10 mouse cellular contexts compared by ENCODE assay signal in genomic region chr4:65242434-65242931, GRCm38 (mm10).
DNase-seq lines count a peak whose midpoint lies in the region; ATAC-seq lines count a peak whose summit lies in the region.
"Had no signal": no experiment of that assay in that cellular context is flagged by ENCODE, and none has a peak within 500 bp of the region (broad histone marks: within the 10 kb centered on the region; RNA-seq: fewer than 3 reads in every experiment).

No protein-coding gene starts in this region.

- peaks cover 77% of the 10 kb centered on the region for H3K4me1 ChIP-seq in forebrain, embryonic 10.5 days
- peaks cover 2% of the 10 kb centered on the region; the same call in 1 of the 2 replicates for H3K4me1 ChIP-seq in forebrain, embryonic 14.5 days (ENCODE audit: control insufficient read depth, insufficient read depth, low read length)
- H3K4me1 ChIP-seq in neural tube, embryonic 15.5 days = no peaks in the 10 kb centered on the region
- peaks cover 13 to 20% of the 10 kb centered on the region in 2 experiments for H3K4me1 ChIP-seq in heart, embryonic 14.5 days (ENCODE audit: control insufficient read depth in 2 of 2, insufficient read depth in 2 of 2, low read length in 2 of 2)
- peaks cover 33% of the 10 kb centered on the region for H3K4me1 ChIP-seq in forebrain, embryonic 12.5 days
- H3K4me1 ChIP-seq: intestine, embryonic 15.5 days had no signal

- no peak overlapping the region for H3K4me3 ChIP-seq in forebrain, embryonic 10.5 days
- no peak overlapping the region for H3K4me3 ChIP-seq in forebrain, embryonic 14.5 days (ENCODE audit: low read depth, low read length)
- no peak overlapping the region for H3K4me3 ChIP-seq in neural tube, embryonic 15.5 days (replicated peaks)
- H3K4me3 ChIP-seq in heart, embryonic 14.5 days (ENCODE audit: control insufficient read depth in 1 of 2, insufficient read depth in 1 of 2, low read depth in 1 of 2, low read length in 2 of 2) = no peak overlapping the region
- no peak overlapping the region for H3K4me3 ChIP-seq in forebrain, embryonic 12.5 days (replicated peaks)
- H3K4me3 ChIP-seq: intestine, embryonic 15.5 days; neural tube, embryonic 12.5 days had no signal

- DNase-seq in forebrain, embryonic 10.5 days (ENCODE audit: extremely low spot score, low spot score) = no peak
- no peak for DNase-seq in forebrain, embryonic 14.5 days (ENCODE audit: low spot score)
- DNase-seq in neural tube, embryonic 10.5 days (ENCODE audit: extremely low spot score, low spot score) = peak; percentile 25
- no peak for DNase-seq in urinary bladder, postnatal 10 days (ENCODE audit: low spot score)
- no peak for DNase-seq in frontal cortex, postnatal 36 days (ENCODE audit: low spot score in 2 of 2)

- no peaks in the 10 kb centered on the region for H3K9me3 ChIP-seq in forebrain, embryonic 10.5 days
- H3K9me3 ChIP-seq in forebrain, embryonic 14.5 days (replicated peaks; ENCODE audit: control insufficient read depth, low read length) = no peaks in the 10 kb centered on the region
- no peaks in the 10 kb centered on the region for H3K9me3 ChIP-seq in neural tube, embryonic 15.5 days (replicated peaks)
- no peaks in the 10 kb centered on the region for H3K9me3 ChIP-seq in heart, embryonic 14.5 days (ENCODE audit: control insufficient read depth, low read length)
- H3K9me3 ChIP-seq in forebrain, embryonic 12.5 days = no peaks in the 10 kb centered on the region
- H3K9me3 ChIP-seq: intestine, embryonic 15.5 days; neural tube, embryonic 12.5 days had no signal

- peak overlapping the region; percentile 60; the same call in 1 of the 2 replicates for H3K27ac ChIP-seq in forebrain, embryonic 10.5 days
- no peak overlapping the region for H3K27ac ChIP-seq in forebrain, embryonic 14.5 days (ENCODE audit: low read depth, low read length)
- H3K27ac ChIP-seq in neural tube, embryonic 15.5 days (replicated peaks) = no peak overlapping the region
- H3K27ac ChIP-seq in heart, embryonic 14.5 days (replicated peaks in 1 of 2; ENCODE audit: control insufficient read depth in 1 of 2, insufficient read depth in 1 of 2, low read depth in 2 of 2, low read length in 2 of 2) = peak overlapping the region in 1 of 2 experiments; percentile 28; a peak in 1 of 4 replicates
- H3K27ac ChIP-seq in forebrain, embryonic 12.5 days = no peak overlapping the region
- H3K27ac ChIP-seq: intestine, embryonic 15.5 days; neural tube, embryonic 12.5 days had no signal

- no peak overlapping the region for H3K4me2 ChIP-seq in forebrain, embryonic 14.5 days (ENCODE audit: low read length)
- H3K4me2 ChIP-seq in neural tube, embryonic 15.5 days = no peak overlapping the region
- H3K4me2 ChIP-seq in heart, embryonic 14.5 days (ENCODE audit: low read length) = no peak overlapping the region
- H3K4me2 ChIP-seq in forebrain, embryonic 12.5 days = no peak overlapping the region
- H3K4me2 ChIP-seq: intestine, embryonic 15.5 days; neural tube, embryonic 12.5 days had no signal

- WGBS in forebrain, embryonic 10.5 days = 45% methylated on average over 3 of the region's 3 CpGs
- 48% methylated on average over 3 of the region's 3 CpGs for WGBS in forebrain, embryonic 14.5 days
- 5% methylated on average over 3 of the region's 3 CpGs for WGBS in neural tube, embryonic 15.5 days
- WGBS in heart, embryonic 14.5 days = 3% methylated on average over 3 of the region's 3 CpGs
- 41% methylated on average over 3 of the region's 3 CpGs for WGBS in forebrain, embryonic 12.5 days

- H3K27me3 ChIP-seq in forebrain, embryonic 10.5 days (ENCODE audit: poor library complexity, severe bottlenecking) = peaks cover 80% of the 10 kb centered on the region
- 0 out of 2 replicates have a peak, but pooled peaks cover 3% of the 10 kb centered on the region for H3K27me3 ChIP-seq in forebrain, embryonic 14.5 days (replicated peaks; ENCODE audit: control insufficient read depth, insufficient read depth, low read length)
- peaks cover 27% of the 10 kb centered on the region for H3K27me3 ChIP-seq in neural tube, embryonic 15.5 days (replicated peaks)
- no peaks in the 10 kb centered on the region for H3K27me3 ChIP-seq in heart, embryonic 14.5 days (ENCODE audit: control insufficient read depth, insufficient read depth, low read length)
- peaks cover 26% of the 10 kb centered on the region for H3K27me3 ChIP-seq in forebrain, embryonic 12.5 days
- H3K27me3 ChIP-seq: intestine, embryonic 15.5 days; neural tube, embryonic 12.5 days had no signal

- H3K9ac ChIP-seq in forebrain, embryonic 14.5 days (ENCODE audit: low read length) = no peak overlapping the region
- no peak overlapping the region for H3K9ac ChIP-seq in neural tube, embryonic 15.5 days (replicated peaks)
- no peak overlapping the region for H3K9ac ChIP-seq in heart, embryonic 14.5 days (ENCODE audit: low read length)
- no peak overlapping the region for H3K9ac ChIP-seq in forebrain, embryonic 12.5 days
- H3K9ac ChIP-seq: intestine, embryonic 15.5 days; neural tube, embryonic 12.5 days had no signal

- no peak for ATAC-seq in forebrain, embryonic 14.5 days
- no peak for ATAC-seq in neural tube, embryonic 15.5 days (ENCODE audit: low FRiP score)
- ATAC-seq in heart, embryonic 14.5 days (ENCODE audit: insufficient number of reproducible peaks, insufficient read depth, low FRiP score, low read depth) = peak; percentile 50
- ATAC-seq in forebrain, embryonic 12.5 days (ENCODE audit: low FRiP score) = no peak
- ATAC-seq: intestine, embryonic 15.5 days had no signal

- H3K36me3 ChIP-seq in forebrain, embryonic 10.5 days (replicated peaks) = no peaks in the 10 kb centered on the region
- H3K36me3 ChIP-seq in forebrain, embryonic 14.5 days (ENCODE audit: control insufficient read depth, insufficient read depth, low read length) = no peaks in the 10 kb centered on the region
- no peaks in the 10 kb centered on the region for H3K36me3 ChIP-seq in neural tube, embryonic 15.5 days
- H3K36me3 ChIP-seq in heart, embryonic 14.5 days (ENCODE audit: control insufficient read depth, insufficient read depth, low read length) = no peaks in the 10 kb centered on the region
- no peaks in the 10 kb centered on the region for H3K36me3 ChIP-seq in forebrain, embryonic 12.5 days (replicated peaks)
- H3K36me3 ChIP-seq: intestine, embryonic 15.5 days; neural tube, embryonic 12.5 days had no signal
